Mouse (Mus musculus) E14TG2a.4 (cell line): Measurements from ENCODE around the gene Lgr5.

ENCODE experiments used
- CTCF ChIP-seq: conservative IDR thresholded peaks from 2 replicates; pipeline ENCODE4 v1.5.1; 2014; ENCODE audit warnings: low read length
- NANOG ChIP-seq: IDR thresholded peaks from 2 replicates; pipeline ENCODE4 v1.6.1; 2014; ENCODE audit warnings: borderline replicate concordance, low read length, mixed read lengths

DNA sequence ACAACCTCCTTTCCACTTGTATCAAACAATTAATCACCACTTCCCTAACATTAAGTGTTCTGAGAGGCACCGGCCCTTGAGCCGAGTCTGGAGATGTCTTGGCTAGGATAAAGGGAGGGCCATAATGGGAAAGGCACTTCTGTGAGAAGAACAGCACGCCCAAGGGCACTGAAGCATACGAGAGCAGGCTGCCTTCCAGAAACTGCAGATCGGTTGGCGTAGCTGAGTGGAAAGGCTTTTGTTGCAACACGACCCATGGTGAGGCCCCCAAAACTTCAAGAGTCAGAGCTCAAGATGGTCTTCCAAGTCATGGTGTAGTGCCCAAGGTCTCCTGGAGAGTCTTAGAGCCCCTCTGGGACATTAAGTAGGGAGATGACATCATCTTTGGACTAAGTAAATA lies 37.3 kb downstream of the Lgr5 start:
- TF ChIP-seq CTCF (no peak), NANOG (no peak)
